Mouse (Mus musculus): ENCODE results near the gene Olfr1360. TPM values are rescaled to one million over a fixed set of nuclear protein-coding genes. Genes with fewer than 3 reads are reported as not detected.
"Not testable (repeated sequence)": the region's sequence is repeated elsewhere in the genome, so short reads cannot be mapped to it uniquely, and the experiment has no call there.

The Olfr1360 gene
- not detected in 2 replicates for total RNA-seq (2021)
- long read RNA-seq, experiment 1: 0 reads
- long read RNA-seq, experiment 2: 0 reads

GRCm38 (mm10) chr13:21677305-21677704, at the start of gene Olfr1360:
TSS of gene Olfr1360 (minus strand) at chr13:21677405.
- DNase-seq: no peak

- DNase-seq: no peak
These were observed 46.0 kb upstream of the Olfr1360 start for GRCm38 (mm10) chr13:21722993-21723836.

GRCm38 (mm10) chr13:21722373-21722925, 45.2 kb upstream of the Olfr1360 start:
- DNase-seq: no peak

- peak; percentile 58 for DNase-seq
These were observed 44.7 kb upstream of the Olfr1360 start, which contains the start of gene Hist1h2bm for GRCm38 (mm10) chr13:21721757-21722372. TSS of gene Hist1h2bm (plus strand) at chr13:21722044.

GRCm38 (mm10) chr13:21721107-21721756, 44.0 kb upstream of the Olfr1360 start:
- DNase-seq: not testable (repeated sequence)

- DNase-seq: no peak
These were observed 41.3 kb upstream of the Olfr1360 start for GRCm38 (mm10) chr13:21718381-21719080.

- DNase-seq: peak; percentile 86
These were observed 40.5 kb upstream of the Olfr1360 start, which contains the start of gene Hist1h3h for GRCm38 (mm10) chr13:21717397-21718357. TSS of gene Hist1h3h (plus strand) at chr13:21717659.

- peak; percentile 16 for DNase-seq
These were observed 39.6 kb upstream of the Olfr1360 start for GRCm38 (mm10) chr13:21716540-21717391.

GRCm38 (mm10) chr13:21715864-21716539, 38.8 kb upstream of the Olfr1360 start, which contains the start of the genes Hist1h2bl and Hist1h2ai:
TSS of gene Hist1h2bl (minus strand) at chr13:21716143.
TSS of gene Hist1h2ai (plus strand) at chr13:21716422.
- DNase-seq: peak; percentile 82

- DNase-seq: peak; percentile 17
These were observed 38.1 kb upstream of the Olfr1360 start for GRCm38 (mm10) chr13:21715131-21715863.

- DNase-seq: peak; percentile 64
These were observed 37.5 kb upstream of the Olfr1360 start for GRCm38 (mm10) chr13:21714725-21715124.

- DNase-seq: no peak
These were observed 34.5 kb upstream of the Olfr1360 start for GRCm38 (mm10) chr13:21711698-21712097.

GRCm38 (mm10) chr13:21710821-21711525, 33.8 kb upstream of the Olfr1360 start:
- peak; percentile 84 for DNase-seq

GRCm38 (mm10) chr13:21710031-21710711, 33.0 kb upstream of the Olfr1360 start:
- DNase-seq: peak; percentile 93

- no peak for DNase-seq
These were observed 29.5 kb upstream of the Olfr1360 start for GRCm38 (mm10) chr13:21706669-21707068.

- no peak for DNase-seq
These were observed 20.6 kb upstream of the Olfr1360 start, which contains the start of gene Olfr1359 for GRCm38 (mm10) chr13:21697811-21698210. TSS of gene Olfr1359 (plus strand) at chr13:21698111.

GRCm38 (mm10) chr13:21663286-21663685, 13.9 kb downstream of the Olfr1360 start, which contains the start of gene Olfr1361:
TSS of gene Olfr1361 (minus strand) at chr13:21663386.
- no peak for DNase-seq
